ENCODE assay signal across 9 mouse cellular contexts in the genomic region with DNA sequence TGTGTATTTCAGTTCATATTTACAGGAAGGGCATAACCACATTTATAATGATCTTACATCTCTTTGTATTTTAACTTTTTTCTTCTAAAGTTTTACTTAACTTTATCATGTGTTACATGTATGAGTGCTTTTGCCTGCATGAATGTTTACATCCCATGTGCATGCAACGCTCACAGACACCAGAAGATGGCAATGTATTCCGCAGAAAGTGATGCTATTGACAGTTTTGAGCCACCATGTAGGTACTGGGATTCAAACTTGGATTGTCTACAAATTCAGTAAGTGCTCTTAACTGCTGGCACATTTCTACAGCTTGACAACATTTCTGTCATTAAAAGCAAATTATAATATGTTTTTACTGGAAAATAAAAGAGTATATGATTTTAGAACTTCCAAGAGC. TPM values are rescaled to one million over a fixed set of nuclear protein-coding genes. Genes with fewer than 3 reads are reported as not detected.
A peak's percentile ranks its signal among the peaks of the same experiment; 100 is the strongest.
DNase-seq lines count a peak whose midpoint lies in the region; ATAC-seq lines count a peak whose summit lies in the region.
"Had no signal": no experiment of that assay in that cellular context is flagged by ENCODE, and none has a peak within 500 bp of the region (broad histone marks: within the 10 kb centered on the region; RNA-seq: fewer than 3 reads in every experiment).

No protein-coding gene starts in this region.

- H3K27me3 ChIP-seq in forebrain, embryonic 10.5 days (ENCODE audit: poor library complexity, severe bottlenecking), result no peaks in the 10 kb centered on the region
- no peaks in the 10 kb centered on the region for H3K27me3 ChIP-seq in forebrain, embryonic 12.5 days
- H3K27me3 ChIP-seq in forebrain, embryonic 11.5 days (ENCODE audit: control insufficient read depth, insufficient read depth, low read length), result no peaks in the 10 kb centered on the region
- no peaks in the 10 kb centered on the region for H3K27me3 ChIP-seq in midbrain, embryonic 11.5 days (ENCODE audit: control insufficient read depth, insufficient read depth, low read length)

- H3K9ac ChIP-seq in forebrain, embryonic 12.5 days, result no peak overlapping the region
- H3K9ac ChIP-seq in forebrain, embryonic 11.5 days (ENCODE audit: low read length), result no peak overlapping the region
- H3K9ac ChIP-seq in midbrain, embryonic 11.5 days (ENCODE audit: low read length), result no peak overlapping the region

- 23% methylated on average over 2 of the region's 2 CpGs for WGBS in forebrain, embryonic 10.5 days
- WGBS in forebrain, embryonic 12.5 days, result 19% methylated on average over 2 of the region's 2 CpGs
- 26% methylated on average over 2 of the region's 2 CpGs for WGBS in forebrain, embryonic 11.5 days
- 13% methylated on average over 2 of the region's 2 CpGs for WGBS in large intestine, adult 2 months
- WGBS in midbrain, embryonic 11.5 days, result 27% methylated on average over 2 of the region's 2 CpGs

- no peak overlapping the region for H3K4me2 ChIP-seq in forebrain, embryonic 12.5 days
- H3K4me2 ChIP-seq in forebrain, embryonic 11.5 days (ENCODE audit: low read depth, low read length, severe bottlenecking), result no peak overlapping the region
- H3K4me2 ChIP-seq in midbrain, embryonic 11.5 days, result no peak overlapping the region

- no peaks in the 10 kb centered on the region for H3K9me3 ChIP-seq in forebrain, embryonic 10.5 days
- H3K9me3 ChIP-seq in forebrain, embryonic 12.5 days, result no peaks in the 10 kb centered on the region
- no peaks in the 10 kb centered on the region for H3K9me3 ChIP-seq in forebrain, embryonic 11.5 days (ENCODE audit: control insufficient read depth, low read length)
- H3K9me3 ChIP-seq in midbrain, embryonic 11.5 days (ENCODE audit: control insufficient read depth, low read length), result no peaks in the 10 kb centered on the region

- H3K27ac ChIP-seq in forebrain, embryonic 10.5 days, result no peak overlapping the region
- H3K27ac ChIP-seq in forebrain, embryonic 12.5 days, result no peak overlapping the region
- H3K27ac ChIP-seq in forebrain, embryonic 11.5 days (ENCODE audit: low read depth, low read length), result no peak overlapping the region
- no peak overlapping the region for H3K27ac ChIP-seq in midbrain, embryonic 11.5 days (ENCODE audit: low read depth, low read length)

- peak; percentile 21 for DNase-seq in forebrain, embryonic 10.5 days (ENCODE audit: extremely low spot score, low spot score)
- peak; percentile 79 for DNase-seq in 3T3-L1 (ENCODE audit: low read depth, low spot score)
- peak; percentile 63 for DNase-seq in adrenal gland, postnatal 10 days
- peak; percentile 57 for DNase-seq in forebrain, embryonic 11.5 days (ENCODE audit: low spot score)
- peak; percentile 28 for DNase-seq in large intestine, adult 2 months (ENCODE audit: low read depth, low spot score)
- peak; percentile 90 for DNase-seq in midbrain, embryonic 11.5 days (ENCODE audit: low spot score, missing footprints)
- peak; percentile 52 for DNase-seq in thymus, postnatal 0 days (ENCODE audit: low spot score)

- H3K4me3 ChIP-seq in forebrain, embryonic 10.5 days, result no peak overlapping the region
- no peak overlapping the region for H3K4me3 ChIP-seq in forebrain, embryonic 12.5 days (replicated peaks)
- H3K4me3 ChIP-seq in forebrain, embryonic 11.5 days (ENCODE audit: low read depth, low read length), result no peak overlapping the region
- H3K4me3 ChIP-seq in midbrain, embryonic 11.5 days (ENCODE audit: low read depth, low read length), result no peak overlapping the region

- no peaks in the 10 kb centered on the region for H3K36me3 ChIP-seq in forebrain, embryonic 10.5 days (replicated peaks)
- H3K36me3 ChIP-seq in forebrain, embryonic 12.5 days (replicated peaks), result no peaks in the 10 kb centered on the region
- no peaks in the 10 kb centered on the region for H3K36me3 ChIP-seq in forebrain, embryonic 11.5 days (ENCODE audit: control insufficient read depth, insufficient read depth, low read length)
- H3K36me3 ChIP-seq in midbrain, embryonic 11.5 days (ENCODE audit: control insufficient read depth, insufficient read depth, low read length), result no peaks in the 10 kb centered on the region

- ATAC-seq in forebrain, embryonic 12.5 days (ENCODE audit: low FRiP score), result no peak
- ATAC-seq in forebrain, embryonic 11.5 days (replicated peaks; ENCODE audit: low FRiP score), result 0 out of 2 replicates have a peak, but pooled peaks have one; percentile 53
- peak; percentile 72; the same call in 1 of the 2 replicates for ATAC-seq in midbrain, embryonic 11.5 days (ENCODE audit: low FRiP score)

- no peaks in the 10 kb centered on the region for H3K4me1 ChIP-seq in forebrain, embryonic 10.5 days
- no peaks in the 10 kb centered on the region for H3K4me1 ChIP-seq in forebrain, embryonic 12.5 days
- no peaks in the 10 kb centered on the region for H3K4me1 ChIP-seq in forebrain, embryonic 11.5 days (replicated peaks; ENCODE audit: control insufficient read depth, insufficient read depth, low read length)
- no peaks in the 10 kb centered on the region for H3K4me1 ChIP-seq in midbrain, embryonic 11.5 days (ENCODE audit: control insufficient read depth, insufficient read depth, low read length)

RNA-seq across cellular contexts. Expression of gene Gm8298, which starts 9.9 kb away (rescaled TPM):
- not detected in 2 replicates for polyA plus RNA-seq in forebrain, embryonic 10.5 days (2016; fragmentation: Nextera tagmentation; extraction: Ambion mirVana)
- polyA plus RNA-seq in forebrain, embryonic 12.5 days (2016; fragmentation: Nextera tagmentation; extraction: Ambion mirVana), result not detected in 2 replicates
- total RNA-seq in adrenal gland, postnatal 10 days (2021), result not detected
- not detected in 2 replicates for polyA plus RNA-seq in forebrain, embryonic 11.5 days (2014; fragmentation: Nextera tagmentation; extraction: Ambion mirVana)
- polyA plus RNA-seq in large intestine, adult 2 months (2012; rRNA removed), result not detected in 2 replicates
- polyA plus RNA-seq in midbrain, embryonic 11.5 days (2014; fragmentation: Nextera tagmentation; extraction: Ambion mirVana), result not detected in 2 replicates
- polyA plus RNA-seq in thymus, postnatal 0 days (2015; fragmentation: Nextera tagmentation; extraction: Ambion mirVana), result not detected in 2 replicates
- total RNA-seq: layer of hippocampus, postnatal 36 days had no signal

RNA-seq across cellular contexts. Expression of gene C130079G13Rik, which starts 54.2 kb away (rescaled TPM):
- polyA plus RNA-seq in forebrain, embryonic 10.5 days (2016; fragmentation: Nextera tagmentation; extraction: Ambion mirVana), result not detected in 2 replicates
- polyA plus RNA-seq in forebrain, embryonic 12.5 days (2016; fragmentation: Nextera tagmentation; extraction: Ambion mirVana), result not detected in 2 replicates
- total RNA-seq in adrenal gland, postnatal 10 days (2021), result not detected
- not detected in 2 replicates for polyA plus RNA-seq in forebrain, embryonic 11.5 days (2014; fragmentation: Nextera tagmentation; extraction: Ambion mirVana)
- polyA plus RNA-seq in large intestine, adult 2 months (2012; rRNA removed), result not detected in 2 replicates
- polyA plus RNA-seq in midbrain, embryonic 11.5 days (2014; fragmentation: Nextera tagmentation; extraction: Ambion mirVana), result not detected in 2 replicates
- not detected in 2 replicates for polyA plus RNA-seq in thymus, postnatal 0 days (2015; fragmentation: Nextera tagmentation; extraction: Ambion mirVana)
- total RNA-seq: layer of hippocampus, postnatal 36 days had no signal

Comparison
In these comparisons a context has a peak if more than half of its experiments do, and no peak if none do; other contexts are left out.
1. DNase-seq: peak in every context shown above with its lines; median percentile 90 in midbrain, embryonic 11.5 days; 79 in 3T3-L1; 63 in adrenal gland, postnatal 10 days; 57 in forebrain, embryonic 11.5 days; 52 in thymus, postnatal 0 days; 28 in large intestine, adult 2 months; 21 in forebrain, embryonic 10.5 days.